Mouse (Mus musculus): Measurements from ENCODE around the gene Ago3. TPM values are rescaled to one million over a fixed set of nuclear protein-coding genes. Genes with fewer than 3 reads are reported as not detected.

Ago3 gene
- total RNA-seq, 2 experiments from 2014 or later, result 0.77 to 20.0 TPM

DNA sequence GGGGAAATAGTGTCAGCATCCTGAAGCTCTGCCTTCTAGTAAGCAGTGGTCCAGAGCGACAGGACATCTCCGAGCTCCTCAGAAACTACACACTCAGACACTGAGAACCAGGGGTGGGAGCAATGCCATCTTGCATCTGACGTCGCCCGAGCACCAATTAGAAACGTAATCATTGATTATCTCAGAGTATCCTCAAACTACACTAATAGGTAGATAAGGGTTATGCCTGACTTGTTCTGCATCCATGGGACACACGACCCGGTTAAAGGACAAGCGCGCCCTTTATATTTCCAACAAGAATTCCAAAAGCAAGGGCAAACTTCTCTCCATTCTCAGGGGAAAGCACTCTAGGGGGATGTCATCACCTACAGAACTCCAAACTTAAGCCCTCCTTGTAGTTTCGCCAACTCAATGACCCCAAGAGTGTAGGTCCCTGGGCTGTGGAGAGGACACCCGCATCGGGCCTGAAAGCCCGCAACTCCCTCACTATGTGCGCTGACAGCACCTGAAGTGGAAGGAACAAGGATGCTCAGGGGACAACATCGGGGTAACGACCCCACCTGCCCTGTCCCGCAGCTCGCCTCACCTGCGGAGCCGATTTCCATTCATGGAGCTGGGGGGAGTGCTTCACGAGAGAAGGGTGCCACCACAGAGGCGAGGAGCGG is 542 bp downstream of the Ago3 start:
- peak; percentile 49 for ATAC-seq (replicated peaks; ENCODE audit: low FRiP score, poor library complexity, severe bottlenecking)

DNA sequence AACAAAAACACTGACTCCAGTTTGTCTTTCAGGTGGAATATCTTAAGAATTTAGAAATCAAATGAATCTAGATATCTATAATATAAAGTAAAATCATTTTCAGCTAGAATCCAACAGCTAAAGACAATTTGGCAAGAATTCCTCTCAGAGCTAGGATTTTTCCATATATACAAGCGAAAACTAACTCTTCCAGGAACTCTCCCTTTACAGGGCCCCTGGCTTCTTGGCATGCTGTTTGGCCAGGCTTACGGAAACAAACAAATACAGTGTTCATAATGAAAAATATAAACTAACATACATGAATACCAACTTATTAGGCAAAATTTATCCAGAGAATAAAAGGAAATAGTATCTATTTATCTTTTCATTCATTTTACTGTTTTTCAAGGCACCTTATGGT is 5.5 kb downstream of the Ago3 start:
- ATAC-seq (replicated peaks; ENCODE audit: low FRiP score, poor library complexity, severe bottlenecking), result no peak

DNA sequence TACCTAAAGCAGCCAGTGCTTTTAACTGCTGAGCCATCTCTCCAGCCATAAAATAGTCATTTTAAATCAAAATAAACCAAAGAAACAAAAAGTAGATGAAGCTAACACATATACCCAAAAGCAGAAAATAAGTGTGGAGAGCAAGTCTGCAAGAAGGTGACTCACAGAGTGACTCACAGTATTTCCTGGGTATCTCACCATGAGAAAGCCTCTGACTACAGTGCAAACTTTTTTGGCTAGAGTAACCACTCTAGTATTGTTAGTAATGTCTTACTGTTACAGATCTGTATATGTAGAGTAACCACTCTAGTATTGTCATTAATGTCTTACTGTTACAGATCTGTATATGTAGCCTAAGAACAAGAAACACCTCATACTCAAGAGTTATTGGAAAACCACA is 13.6 kb downstream of the Ago3 start:
- ATAC-seq (replicated peaks; ENCODE audit: low FRiP score, poor library complexity, severe bottlenecking), result no peak

DNA sequence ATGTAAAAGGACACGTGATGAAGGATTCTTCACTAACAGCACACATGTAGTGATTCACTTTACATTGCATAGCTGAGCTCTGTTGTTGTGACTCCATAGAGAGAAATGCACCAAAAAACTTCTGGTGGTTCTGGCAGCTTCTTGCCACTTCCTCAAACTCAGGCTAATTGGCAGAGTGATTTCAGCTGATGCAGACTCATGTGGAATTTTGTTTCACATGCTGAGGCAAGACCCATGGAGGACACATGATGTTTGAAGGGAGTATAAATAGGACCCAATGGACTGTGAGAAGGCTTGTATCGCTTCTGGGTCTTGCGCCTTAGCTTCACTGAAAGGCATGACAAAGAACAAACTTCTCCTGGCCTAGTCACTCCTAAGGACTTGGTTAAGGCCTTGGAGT is 16.8 kb downstream of the Ago3 start:
- no peak for ATAC-seq (replicated peaks; ENCODE audit: low FRiP score, poor library complexity, severe bottlenecking)

DNA sequence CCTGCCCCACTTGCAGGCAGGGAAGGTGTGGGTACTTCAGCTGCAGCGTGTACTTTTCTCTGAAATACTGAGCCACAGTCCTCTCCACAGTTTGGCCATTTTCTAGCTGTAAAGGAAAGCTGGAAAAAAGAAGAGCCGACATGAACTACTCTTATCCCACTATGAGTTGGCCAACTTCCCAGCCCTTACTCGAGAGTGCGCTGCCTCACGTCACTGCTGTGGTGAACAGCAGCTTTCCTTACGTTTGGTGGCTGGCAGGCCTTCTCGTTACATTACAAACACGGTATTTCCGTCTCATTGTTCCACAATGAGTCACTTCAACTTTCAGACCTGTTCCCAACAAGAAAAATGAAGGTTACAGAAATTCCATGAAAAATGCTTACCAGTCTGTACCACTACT is 57.9 kb downstream of the Ago3 start:
- no peak for ATAC-seq (replicated peaks; ENCODE audit: low FRiP score, poor library complexity, severe bottlenecking)

DNA sequence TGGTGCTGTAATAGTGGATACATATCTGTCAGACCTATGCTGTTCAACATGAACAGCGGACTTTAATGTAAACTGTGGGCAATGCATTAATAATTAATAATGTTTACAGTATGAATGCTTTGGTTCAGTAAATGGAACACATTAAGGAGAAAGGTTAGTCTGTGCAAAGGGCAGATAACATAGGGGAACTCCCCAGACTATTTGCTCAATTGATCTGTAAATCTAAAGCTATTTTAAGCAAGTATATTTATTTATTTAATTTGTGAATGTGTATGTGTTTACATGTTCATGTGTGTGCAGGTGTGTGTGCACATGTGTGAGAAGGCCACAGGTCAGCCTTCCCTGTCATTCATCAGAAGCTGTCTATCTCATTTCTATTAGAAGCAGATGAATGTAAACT is 69.3 kb downstream of the Ago3 start:
- ATAC-seq (replicated peaks; ENCODE audit: low FRiP score, poor library complexity, severe bottlenecking), result no peak

DNA sequence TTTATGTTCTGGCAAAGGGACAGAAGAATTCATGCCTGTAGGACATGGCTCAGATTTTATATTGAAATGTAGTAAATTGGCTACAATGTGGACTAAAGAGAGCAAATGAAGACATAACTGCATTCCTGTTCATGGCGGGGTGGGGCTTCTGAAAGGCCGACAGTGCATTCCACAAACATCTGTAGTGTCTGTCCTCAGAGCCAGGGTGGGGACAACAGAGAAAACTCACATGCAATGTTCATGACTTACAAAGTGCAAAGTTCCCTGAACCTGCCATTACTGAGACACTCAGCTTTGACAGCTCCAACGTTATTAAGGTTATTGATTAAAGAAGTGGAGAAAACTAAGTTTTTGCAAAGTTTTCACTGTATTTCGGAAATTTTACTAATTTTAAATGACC is 85.9 kb downstream of the Ago3 start:
- no peak for ATAC-seq (replicated peaks; ENCODE audit: low FRiP score, poor library complexity, severe bottlenecking)

DNA sequence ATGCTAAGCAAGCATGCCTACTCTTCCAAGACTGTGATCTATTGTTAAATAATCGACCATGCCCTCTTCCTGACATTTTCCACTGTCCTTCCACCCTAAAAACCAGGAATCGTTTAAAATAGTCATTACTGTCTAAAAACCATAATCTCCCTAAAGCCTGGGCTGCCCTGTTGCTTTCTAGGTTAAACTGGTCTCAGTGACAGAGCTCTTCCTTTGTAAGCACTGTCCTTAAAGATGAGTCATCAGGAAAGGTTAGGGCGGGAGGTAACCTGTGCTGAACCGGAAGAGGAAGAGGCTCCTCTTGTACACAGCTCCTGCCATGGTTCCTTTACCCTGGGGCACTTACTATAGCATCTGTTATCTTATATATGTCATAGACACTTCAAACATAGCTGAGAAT is 89.9 kb downstream of the Ago3 start:
- no peak for ATAC-seq (replicated peaks; ENCODE audit: low FRiP score, poor library complexity, severe bottlenecking)

DNA sequence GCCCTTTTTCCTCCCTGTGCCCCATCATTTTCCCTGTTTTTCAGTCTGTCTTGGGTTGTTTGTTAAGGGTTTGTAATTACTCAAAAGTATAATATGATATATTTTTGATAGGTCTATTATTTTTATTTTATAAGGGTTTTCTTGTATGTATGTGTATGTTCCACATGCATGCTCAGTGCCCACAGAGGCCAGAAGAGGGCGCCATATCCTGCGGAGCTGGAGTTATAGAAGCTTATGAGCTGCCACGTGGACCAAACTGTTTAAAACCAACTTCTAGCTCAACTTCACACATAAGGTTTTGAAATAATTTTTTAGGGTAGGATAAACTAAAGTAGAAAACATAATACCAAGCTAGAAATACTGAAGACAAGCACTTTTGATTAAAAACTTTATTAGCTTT is 97.0 kb downstream of the Ago3 start:
- 0 out of 2 replicates have a peak, but pooled peaks have one; percentile 48 for ATAC-seq (replicated peaks; ENCODE audit: low FRiP score, poor library complexity, severe bottlenecking)

DNA sequence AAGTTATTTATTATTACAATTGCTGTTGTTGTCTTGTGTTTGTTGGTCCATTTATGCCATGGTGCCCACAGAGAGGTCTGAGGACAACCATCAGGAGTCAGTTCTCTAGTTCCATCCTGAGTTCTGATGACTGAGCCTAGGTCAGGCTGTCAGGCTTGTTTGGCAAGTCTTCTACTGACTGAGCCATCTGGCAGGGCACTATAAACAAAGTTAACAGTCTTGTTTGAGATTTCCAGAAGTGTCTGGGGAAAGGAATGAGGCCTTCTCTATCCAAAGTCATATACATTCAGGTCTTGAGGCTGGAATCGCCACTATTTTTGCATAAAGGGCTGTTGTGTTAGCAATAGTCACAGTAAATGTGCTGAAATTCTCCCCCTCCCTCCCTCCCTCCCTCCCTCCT is 97.6 kb downstream of the Ago3 start:
- no peak for ATAC-seq (replicated peaks; ENCODE audit: low FRiP score, poor library complexity, severe bottlenecking)

DNA sequence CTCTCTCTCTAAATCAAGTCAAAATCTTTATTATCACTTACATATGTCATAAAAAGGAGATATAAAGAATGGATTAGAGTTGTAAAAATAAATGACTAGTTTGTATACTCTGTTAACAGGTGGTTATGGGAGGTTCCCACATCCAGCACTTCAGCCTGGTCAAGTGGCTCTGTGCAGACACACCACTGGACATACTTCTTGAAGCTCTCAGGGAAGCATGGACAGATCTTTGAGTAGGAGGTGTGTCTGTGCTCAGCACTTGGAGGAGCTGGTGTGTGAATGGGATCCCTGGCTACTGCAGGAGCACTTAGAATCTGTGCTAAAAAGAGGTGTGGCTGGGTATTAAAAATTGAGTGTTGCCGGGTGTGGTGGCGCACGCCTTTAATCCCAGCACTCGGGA is 99.1 kb downstream of the Ago3 start:
- ATAC-seq (replicated peaks; ENCODE audit: low FRiP score, poor library complexity, severe bottlenecking), result no peak

DNA sequence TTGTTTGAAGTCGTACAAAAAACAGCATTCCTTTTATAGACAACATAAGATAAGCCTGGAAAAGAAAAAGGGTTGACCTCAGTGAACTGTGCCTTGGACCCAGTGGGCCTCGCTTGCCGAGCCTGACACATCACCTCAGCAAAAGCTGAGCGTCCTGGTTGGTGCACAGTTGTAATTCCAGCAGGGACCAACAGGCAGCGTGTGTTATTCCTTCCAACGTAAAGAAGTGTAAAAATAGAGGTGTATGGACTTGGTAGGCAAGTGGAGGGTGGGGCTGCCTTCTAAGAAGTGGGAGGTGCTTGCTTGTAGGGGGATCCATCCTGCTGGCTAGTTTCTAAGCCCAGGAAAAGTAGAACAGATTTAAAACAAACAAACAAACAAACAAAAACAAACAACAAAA is 103.3 kb downstream of the Ago3 start:
- no peak for ATAC-seq (replicated peaks; ENCODE audit: low FRiP score, poor library complexity, severe bottlenecking)

DNA sequence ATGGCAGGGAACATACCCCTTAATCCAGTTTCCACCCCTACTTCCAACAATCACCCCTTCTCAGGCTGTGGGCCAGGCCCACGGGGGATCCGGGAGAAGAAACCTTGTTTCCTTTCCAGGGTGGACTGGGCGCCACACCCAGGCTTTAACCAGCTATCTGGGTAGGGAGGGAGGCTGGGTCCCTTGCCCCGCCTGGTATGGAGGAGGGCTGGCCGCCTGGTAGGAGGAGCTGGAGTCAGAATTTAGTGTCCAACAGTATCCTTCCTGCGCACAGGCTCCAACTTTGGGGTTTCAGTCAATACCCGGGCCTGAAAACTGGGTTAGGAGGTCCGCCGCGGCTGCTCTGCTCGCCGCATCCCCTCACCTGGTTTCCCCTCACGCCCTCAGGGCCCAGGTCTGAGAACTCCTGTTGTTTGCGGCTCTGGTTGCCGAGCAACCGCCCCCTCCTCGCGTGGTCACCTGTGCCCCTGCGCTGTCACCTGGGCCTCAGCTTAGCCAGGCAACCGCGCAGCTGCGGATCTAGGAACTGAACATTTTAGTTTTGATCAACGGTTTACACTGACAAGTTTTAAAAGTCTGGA is 104.0 kb downstream of the Ago3 start, which contains the start of gene Tekt2:
Tekt2 (minus strand) TSS at position 408 of the 581 bp plus-strand sequence.
- ATAC-seq (replicated peaks; ENCODE audit: low FRiP score, poor library complexity, severe bottlenecking), result no peak

DNA sequence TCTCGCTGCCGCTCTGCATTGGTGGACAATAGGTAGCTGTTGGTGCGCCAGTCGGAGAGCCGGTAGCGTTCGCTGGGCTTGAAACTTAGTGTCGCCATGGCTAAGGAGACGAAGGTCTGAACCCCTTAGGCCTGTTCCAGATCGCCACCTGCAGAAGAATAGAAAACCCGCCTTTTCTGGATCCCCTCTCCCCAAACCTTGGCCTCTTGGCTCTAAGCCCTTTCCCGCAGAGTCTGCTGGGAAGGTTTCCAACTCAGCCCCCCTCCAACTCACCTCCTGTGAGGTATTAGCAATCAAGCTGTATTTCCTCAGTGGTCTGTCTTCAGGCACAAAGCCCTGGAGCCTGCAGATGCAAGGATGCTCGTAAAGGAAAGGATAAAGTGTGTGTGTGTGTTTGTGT is 104.5 kb downstream of the Ago3 start:
- ATAC-seq (replicated peaks; ENCODE audit: low FRiP score, poor library complexity, severe bottlenecking), result no peak

DNA sequence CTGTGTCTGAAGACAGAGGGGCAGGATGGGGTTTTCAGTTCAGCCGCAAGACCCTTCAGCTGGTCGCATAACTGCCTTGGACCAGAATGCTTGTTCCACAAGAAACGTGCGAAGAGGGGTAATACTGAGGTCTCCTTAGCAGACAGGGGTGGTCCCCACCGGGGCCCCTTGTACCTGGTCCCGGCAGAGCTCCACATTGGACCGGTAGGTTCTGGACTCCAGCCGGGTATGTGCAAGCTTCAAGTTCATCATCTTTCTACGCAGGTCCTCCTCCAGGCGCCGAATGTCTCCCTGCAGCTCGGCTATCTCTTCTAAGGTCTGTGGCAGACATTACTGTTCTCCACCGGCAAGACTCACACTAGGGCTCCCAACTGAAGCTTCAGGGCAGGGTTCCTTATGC is 106.7 kb downstream of the Ago3 start:
- ATAC-seq (replicated peaks; ENCODE audit: low FRiP score, poor library complexity, severe bottlenecking), result no peak

DNA sequence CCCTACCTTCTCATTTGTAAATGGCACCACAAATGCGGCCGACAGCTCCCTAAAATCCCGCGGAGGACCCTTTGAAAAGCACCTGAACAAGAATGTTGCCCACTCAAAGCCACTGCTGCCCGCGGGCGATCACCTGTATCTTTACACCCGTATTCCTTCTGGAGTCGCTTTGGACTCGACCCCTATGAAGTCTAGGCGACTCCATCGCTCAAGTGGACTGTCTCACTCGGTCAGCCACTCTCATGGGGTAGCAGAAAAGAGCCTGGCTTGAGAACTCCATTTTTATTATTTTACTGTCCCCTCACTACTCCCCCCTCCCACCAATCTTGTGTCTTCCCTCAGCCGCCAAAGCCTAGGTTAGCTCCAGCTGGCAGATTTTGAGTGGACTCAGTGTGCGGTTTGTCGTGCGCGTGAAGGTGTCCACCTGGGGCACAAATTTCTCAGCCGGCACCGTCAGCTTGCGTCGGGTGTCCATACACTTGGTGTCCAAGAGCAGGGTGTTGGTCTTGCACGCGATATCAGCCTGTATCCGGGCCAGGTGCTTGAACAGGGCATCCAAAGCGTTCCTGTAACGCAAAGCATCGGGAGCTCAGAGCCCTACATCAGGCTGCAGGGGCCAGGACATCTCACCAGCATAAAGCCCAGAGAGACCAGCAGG is 107.4 kb downstream of the Ago3 start:
- no peak for ATAC-seq (replicated peaks; ENCODE audit: low FRiP score, poor library complexity, severe bottlenecking)

DNA sequence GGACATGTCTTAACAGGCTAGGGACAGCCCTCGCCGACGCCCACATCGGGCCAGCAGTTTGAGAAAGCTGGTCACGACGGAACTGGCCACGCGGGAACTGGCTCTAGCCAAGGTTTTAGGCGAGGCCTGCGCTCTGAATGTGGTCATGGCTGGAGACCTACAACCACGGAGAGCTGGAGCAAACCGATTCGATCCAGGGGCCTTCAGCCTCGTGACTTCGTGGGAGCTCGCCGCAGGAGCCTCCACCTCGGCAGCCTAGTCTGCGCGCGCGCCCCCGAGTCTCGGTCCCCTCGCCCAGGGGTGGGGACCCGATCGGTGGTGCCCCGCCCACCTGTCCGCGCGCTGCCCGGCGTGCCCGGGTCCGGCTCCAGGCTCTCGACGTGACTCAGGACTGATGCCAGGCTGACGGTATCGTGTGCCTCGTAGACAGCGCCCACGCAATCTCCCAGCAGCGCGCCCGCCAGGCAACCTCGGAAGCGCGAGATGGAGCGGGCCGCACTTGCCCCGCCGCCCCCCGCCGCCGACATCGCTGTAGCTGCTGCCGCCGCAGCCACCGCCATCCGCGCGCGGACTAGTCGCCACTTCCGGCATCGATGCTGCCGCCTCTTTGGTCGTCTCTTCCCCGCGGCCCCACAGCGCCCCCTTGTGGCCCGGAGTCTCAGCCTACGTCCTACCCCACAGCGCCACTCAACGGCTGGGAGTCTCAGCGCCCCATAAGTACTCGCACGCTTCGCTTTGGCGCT is 108.1 kb downstream of the Ago3 start, which contains the start of gene Adprhl2:
Adprhl2 (minus strand) TSS at position 593 of the 743 bp plus-strand sequence.
- ATAC-seq (replicated peaks; ENCODE audit: low FRiP score, poor library complexity, severe bottlenecking), result peak; percentile 93

DNA sequence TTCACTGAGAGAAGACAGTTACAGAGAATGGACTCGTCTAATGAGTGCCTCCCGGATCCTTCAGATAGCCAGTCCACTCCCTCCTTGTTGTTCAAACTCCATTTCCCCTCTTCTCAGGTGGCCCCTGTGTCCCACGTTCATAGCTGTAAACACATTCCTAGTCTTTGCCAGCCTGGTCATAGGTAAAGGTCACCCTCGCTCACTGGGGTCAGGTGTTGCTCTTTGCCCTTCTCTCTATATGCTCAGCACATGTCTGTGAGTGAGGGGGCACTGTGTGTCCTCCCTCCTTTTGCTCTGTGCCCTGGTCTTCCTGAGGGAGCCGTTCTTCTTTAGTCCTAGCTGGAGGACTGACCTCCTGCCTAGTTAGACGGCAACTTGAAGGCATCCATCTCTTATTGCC is 109.5 kb downstream of the Ago3 start:
- ATAC-seq (replicated peaks; ENCODE audit: low FRiP score, poor library complexity, severe bottlenecking), result no peak

DNA sequence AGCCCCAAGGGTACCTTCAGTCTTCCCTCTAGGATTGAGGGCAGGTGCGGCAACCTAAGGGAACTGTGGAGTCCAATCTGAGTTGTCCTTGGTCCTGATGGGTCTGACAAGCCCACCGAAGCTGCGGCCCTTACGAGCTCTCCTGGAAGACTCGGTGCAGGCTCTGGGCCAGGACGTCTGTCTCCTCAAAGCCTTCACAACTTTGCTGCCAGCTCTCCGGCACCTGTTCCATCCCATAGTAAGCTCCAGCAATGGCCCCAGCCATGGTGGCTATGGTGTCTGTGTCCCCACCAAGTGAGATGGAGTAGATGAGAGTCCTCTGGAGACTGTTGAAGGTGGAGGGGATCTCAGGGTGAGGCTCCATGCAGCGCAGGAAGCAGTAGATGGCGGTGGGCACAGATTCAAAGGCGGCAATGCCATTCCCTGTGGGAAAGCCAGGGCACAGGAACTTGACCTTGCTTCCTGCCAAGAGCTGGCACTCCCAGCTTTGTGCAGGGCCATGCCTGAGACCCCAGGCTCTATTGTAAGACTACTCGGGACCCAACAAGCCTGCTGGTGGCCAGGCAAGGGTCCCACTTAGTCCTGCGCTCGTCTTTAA is 112.8 kb downstream of the Ago3 start:
- ATAC-seq (replicated peaks; ENCODE audit: low FRiP score, poor library complexity, severe bottlenecking), result no peak

DNA sequence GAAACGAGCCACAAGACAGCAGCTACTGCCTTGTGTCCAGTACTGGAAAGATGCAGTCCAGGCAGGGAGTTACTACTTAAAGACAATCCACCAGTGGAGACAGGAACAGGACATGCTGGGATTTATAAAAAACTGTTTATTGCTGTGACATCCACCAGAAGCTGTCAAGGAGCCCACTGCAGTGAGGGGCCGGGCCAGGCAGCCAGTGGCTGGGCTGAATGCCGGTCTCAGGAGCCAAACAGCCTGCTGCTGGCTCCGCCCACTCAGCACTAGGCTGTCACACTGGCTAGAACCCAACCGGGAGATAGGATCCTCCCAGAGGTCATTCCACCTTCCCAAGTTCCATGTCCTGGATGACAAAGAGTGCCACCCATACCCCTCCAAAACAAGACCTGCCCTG is 113.4 kb downstream of the Ago3 start:
- no peak for ATAC-seq (replicated peaks; ENCODE audit: low FRiP score, poor library complexity, severe bottlenecking)

Data from erythroblast, adult 5-6 weeks (primary cell).